Mouse (Mus musculus) megakaryocyte, adult 5-6 weeks (primary cell): Measurements from ENCODE around the gene Acnat2. TPM values are rescaled to one million over a fixed set of nuclear protein-coding genes. Genes with fewer than 3 reads are reported as not detected.
"Not testable (repeated sequence)": the region's sequence is repeated elsewhere in the genome, so short reads cannot be mapped to it uniquely, and the experiment has no call there.

ENCODE experiments used
- ATAC-seq: 2 replicates; pipeline ENCODE4 v1.8.0; 2016; ENCODE audit warnings: mild to moderate bottlenecking, inconsistent platforms; ENCODE audit not compliant: poor library complexity, severe bottlenecking
- total RNA-seq, 2 experiments: library from RNA; stranded (forward) in 1 of 2; stranded (reverse) in 1 of 2; fragments of 153-499, 151-499 nt in 1 of 2; fragments of 221-1000, 200-1000 nt in 1 of 2; gene quantifications; 2 replicates each; pipeline versions ENCODE4 v1.2.3 to v1.2.4; 2015 to 2017

The Acnat2 gene
- not detected in 2 replicates for total RNA-seq (2015)
- not detected in 2 replicates for total RNA-seq (2017)

DNA sequence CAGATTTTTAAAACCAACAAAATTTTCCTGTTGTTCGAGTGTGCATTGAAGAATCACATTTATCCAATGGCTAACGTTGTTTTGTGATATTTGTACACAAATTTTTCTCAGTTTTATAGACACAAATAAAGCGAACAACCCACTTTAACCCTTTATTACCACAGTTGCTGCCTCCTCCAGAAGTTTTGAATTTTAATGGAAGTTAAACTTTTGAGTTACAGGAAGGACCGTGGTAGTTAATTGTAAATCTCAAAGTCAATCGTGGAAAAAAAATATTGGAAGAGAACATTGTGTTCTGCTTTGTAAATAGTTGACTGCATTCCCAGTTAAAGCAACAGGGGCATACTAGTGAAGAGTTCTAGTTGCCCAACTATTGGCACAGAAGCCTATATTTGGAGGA is at the start of gene Acnat2:
TSS of gene Acnat2 (minus strand) at position 195 of the 400 bp plus-strand sequence.
- ATAC-seq, result not testable (repeated sequence)

DNA sequence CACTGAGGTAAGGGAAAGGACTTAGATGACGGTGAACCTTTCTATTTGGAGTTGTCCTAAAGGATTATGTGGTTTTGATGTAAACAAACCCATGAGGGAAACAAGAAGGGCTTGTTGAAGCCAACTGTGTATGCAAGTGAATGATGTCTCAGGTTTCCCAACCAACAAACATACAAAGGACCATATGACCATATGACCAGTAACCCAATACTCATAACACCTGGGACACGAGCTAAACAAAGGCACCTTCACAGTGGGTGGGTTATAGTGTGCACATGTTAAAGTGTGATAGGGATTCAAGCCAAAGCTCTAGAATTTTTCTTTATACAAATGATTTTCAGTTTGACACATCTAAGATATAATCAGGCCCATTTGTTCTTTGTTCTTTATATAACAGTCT is 48.2 kb upstream of the Acnat2 start:
- ATAC-seq, result no peak

DNA sequence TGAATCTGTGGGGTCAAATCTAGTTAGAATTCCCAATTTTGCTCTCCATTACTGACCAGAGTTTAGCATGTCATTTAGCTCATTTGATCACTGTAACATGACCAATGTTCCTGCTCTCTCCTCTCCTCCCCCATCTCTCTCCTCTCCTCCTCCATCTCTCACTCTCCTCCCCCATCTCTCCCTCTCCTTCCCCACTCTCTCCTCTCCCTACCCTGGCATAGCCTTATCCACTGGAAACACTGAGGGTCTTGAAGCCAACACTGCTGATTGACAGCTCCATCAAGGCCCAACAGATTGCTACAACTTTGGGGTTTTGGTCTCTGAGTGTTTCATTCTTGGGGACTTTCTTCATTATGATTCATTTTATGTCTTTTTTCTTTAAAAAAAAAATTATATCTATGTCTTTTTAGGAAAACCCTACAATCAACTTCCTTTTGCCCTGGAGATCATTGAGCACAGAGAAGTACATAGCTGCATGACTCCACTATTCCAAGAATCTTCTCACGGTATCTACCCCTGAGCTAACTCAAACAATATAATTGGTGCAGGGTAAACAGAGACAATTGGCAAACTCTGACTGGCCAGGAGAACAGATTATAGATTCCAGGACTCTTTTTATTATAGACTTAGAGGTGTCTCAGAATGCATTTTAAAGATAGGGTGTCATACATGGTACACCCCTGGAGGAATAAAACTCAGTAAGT is 44.0 kb upstream of the Acnat2 start:
- ATAC-seq, result no peak

DNA sequence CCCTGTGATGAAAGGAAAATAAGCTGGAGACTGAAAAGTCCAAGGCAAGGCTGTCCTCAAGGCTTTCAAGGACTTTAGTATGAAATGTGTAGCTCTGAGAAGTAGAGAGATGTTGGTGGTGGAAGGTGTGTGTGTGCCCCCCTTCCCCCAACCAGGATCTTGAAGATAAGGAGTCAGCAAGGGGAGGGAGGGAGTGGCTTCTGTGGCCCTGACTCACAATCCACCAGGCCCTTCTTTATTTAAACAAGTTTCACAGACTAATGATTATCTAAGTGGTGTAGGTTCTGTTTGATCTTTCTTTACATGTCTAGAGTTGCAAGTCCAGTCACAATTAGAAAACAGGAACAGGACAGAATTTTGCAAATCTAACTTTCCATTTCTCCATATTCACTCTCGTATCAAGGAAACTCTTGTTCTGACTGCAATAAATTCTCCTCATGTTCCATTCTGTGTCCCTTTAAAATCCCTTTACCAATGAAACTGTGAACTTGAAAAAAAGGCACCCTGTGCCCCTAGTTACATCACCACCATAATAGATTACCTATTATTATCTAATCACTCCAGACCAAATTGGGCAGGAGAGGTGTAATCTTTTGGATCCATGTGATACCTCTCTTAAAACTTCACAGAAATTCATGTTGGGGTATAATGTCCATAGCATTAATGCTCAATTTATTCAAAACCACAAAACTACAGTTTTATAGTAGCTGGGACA is 43.3 kb upstream of the Acnat2 start:
- not testable (repeated sequence) for ATAC-seq

DNA sequence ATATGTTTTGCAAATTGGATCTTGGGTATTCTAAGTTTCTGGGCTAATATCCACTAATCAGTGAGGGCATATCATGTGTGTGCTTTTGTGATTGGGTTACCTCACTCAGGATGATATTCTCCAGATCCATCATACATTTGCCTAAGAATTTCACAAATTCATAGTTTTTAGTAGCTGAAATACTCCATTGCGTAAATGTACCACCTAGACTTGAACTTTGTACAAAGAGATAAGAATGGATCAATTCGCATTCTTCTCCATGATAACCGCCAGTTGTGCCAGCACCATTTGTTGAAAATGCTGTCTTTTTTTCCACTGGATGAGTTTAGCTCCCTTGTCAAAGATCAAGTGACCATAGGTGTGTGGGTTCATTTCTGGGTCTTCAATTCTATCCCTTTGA is 29.0 kb upstream of the Acnat2 start:
- not testable (repeated sequence) for ATAC-seq

DNA sequence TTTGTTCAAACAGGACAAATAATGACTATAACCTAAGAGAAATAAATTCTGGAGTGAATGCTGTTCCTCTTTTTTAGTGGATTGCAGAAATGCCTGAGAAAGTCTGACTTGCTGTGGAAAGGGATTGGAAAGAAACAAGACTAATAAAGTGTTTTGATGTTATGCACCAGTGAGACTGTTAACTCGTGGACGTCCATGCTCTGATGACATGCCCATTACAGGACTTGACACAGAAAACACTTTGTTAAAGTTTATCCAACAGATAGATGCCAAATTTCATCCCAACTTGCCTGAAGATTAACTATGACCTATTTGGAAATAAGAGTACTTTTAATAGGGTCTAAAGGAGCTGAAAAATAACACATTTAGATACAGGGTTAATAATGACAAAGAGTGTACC is 2.2 kb upstream of the Acnat2 start:
- ATAC-seq, result not testable (repeated sequence)

DNA sequence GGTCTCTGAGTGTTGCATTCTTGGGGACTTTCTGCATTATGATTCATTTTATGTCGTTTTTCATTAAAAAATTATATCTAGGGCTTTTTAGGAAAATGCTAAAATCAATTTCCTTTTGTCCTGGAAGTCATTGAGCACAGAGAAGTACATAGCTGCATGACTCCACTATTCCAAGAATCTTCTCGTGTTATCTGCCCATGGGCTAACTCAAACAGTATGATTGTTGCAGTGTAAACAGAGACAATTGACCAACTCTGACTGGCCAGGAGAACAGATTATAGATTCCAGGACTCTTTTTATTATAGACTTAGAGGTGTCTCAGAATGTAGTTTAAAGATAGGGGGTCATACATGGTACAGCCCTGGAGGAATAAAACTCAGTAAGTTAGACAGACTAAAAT is 21.1 kb downstream of the Acnat2 start:
- no peak for ATAC-seq

DNA sequence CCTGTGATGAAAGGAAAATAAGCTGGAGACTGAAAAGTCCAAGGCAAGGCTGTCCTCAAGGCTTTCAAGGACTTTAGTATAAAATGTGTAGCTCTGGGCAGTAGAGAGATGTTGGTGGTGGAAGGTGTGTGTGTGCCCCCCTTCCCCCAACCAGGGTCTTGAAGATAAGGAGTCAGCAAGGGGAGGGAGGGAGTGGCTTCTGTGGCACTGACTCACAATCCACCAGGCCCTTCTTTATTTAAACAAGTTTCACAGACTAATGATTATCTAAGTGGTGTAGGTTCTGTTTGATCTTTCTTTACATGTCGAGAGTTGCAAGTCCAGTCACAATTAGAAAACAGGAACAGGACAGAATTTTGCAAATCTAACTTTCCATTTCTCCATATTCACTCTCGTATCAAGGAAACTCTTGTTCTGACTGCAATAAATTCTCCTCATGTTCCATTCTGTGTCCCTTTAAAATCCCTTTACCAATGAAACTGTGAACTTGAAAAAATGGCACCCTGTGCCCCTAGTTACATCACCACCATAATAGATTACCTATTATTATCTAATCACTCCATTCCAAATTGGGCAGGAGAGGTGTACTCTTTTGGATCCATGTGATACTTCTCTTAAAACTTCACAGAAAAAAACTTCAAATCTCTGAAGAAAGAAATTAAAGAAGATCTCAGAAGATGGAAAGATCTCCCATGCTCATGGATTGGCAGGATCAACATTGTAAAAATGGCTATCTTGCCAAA is 24.2 kb downstream of the Acnat2 start:
- ATAC-seq, result not testable (repeated sequence)

DNA sequence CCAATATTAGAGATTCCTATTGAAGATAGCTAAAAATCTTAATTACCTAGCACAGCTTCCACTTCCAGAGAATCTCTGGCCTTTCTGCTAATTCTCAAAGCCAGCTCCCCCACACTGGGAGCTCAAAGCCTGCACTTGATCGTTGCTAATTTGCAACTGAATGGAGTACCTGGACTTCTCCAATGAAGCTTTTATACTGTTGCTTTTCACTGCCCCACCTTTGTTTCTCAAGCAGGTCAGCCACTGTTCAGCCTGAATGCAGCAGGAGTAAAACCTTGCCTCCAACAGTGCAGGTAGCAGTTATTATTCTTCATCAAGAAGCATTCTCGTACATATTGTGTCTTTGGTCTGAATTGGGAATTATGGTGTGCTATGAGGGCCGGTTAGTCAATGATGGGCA is 39.9 kb downstream of the Acnat2 start:
- ATAC-seq, result not testable (repeated sequence)

DNA sequence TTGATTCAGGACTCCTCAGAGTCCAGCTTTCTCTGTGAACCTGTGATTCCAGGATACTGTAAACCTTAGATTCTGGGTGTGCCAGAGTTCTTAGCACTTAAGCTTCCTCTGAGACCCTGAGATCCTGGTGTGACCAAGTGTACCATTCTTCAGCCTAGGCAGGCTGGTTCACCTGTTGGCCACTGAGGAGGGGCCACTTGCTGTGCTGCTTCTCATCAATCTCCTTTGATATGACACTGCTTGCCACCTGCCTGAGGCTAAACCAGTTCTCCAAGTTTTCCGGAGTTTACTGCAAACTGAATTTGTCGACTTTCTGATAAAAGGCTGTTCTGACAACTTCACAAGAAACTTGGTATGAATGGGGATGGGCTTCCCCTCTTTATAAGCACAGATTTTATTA is 50.9 kb downstream of the Acnat2 start:
- ATAC-seq, result no peak

DNA sequence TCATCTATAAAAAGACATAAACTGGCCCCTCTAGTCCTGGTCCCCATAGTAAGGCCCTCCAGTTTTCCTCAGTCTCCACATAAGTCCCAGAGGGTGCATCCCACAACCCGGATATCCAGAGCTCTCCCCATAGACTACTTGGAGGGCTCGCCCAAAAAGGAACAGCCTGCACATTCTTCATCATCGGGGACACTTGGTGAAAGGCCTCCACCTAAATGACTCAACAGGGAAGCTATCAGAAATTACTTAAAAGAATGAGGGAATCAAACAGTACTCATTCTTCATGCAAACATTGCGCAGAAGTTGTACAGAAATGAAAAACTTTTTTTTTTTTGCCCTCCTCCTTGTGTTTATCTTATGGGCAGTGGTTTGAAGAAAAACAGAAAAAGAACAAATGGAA is 57.5 kb downstream of the Acnat2 start:
- ATAC-seq, result no peak

DNA sequence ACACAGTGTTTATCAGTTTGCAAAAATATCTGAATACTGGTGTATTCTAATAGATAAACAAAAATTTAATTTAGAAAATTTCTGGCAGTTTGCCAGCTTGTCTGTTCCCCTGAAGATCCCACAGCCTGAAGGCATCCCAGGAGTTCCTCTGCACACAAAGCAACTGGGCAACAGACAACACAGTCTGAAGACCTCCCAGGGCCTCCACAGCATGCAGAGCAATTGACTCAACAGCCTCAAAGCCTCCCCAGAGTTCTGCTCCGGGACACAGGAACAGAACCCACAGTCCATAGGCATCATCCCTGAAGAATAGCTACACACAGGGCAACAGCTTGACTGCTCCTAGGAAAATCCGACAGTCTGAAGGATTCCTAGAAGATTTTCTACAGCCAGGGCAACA is 59.3 kb downstream of the Acnat2 start:
- no peak for ATAC-seq

DNA sequence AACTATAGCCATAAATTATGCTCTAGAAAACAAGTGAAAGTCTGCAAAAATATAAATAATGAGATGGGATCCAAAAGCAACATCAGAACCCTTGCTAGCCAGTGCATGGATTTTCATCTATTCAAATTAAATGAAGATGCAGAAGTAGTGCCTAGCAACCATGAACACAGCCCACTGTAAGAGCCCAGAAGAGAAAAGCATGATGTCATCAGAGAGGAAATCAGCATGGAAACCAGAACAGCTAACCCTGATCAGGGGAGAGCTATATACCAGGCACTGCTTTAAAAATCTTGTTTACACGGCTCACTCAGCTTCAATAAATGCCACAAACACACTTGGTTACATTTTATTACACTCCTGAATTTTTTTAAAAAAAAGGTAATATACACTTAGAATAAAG is 60.0 kb downstream of the Acnat2 start:
- ATAC-seq, result not testable (repeated sequence)

DNA sequence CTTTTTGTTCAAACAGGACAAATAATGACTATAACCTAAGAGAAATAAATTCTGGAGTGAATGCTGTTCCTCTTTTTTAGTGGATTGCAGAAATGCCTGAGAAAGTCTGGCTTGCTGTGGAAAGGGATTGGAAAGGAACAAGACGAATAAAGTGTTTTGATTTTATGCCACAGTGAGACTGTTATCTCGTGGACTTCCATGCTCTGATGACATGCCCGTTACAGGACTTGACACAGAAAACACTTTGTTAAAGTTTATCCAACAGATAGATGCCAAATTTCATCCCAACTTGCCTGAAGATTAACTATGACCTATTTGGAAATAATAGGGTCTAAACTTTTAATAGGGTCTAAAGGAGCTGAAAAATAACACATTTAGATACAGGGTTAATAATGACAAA is 67.9 kb downstream of the Acnat2 start:
- not testable (repeated sequence) for ATAC-seq

DNA sequence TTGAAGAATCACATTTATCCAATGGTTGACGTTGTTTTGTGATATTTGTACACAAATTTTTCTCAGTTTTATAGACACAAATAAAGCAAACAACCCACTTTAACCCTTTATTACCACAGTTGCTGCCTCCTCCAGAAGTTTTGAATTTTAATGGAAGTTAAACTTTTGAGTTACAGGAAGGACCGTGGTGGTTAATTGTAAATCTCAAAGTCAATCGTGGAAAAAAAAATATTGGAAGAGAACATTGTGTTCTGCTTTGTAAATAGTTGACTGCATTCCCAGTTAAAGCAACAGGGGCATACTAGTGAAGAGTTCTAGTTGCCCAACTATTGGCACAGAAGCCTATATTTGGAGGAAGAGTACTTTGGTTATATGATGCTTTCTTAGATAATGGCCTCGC is 70.0 kb downstream of the Acnat2 start:
- not testable (repeated sequence) for ATAC-seq

Other genes starting within 250 kb of the Acnat2 start
- not detected in 2 replicates for gene Acnat1, start 65.8 kb upstream of the Acnat2 start, total RNA-seq (2015)
- gene Acnat1, start 65.8 kb upstream of the Acnat2 start, total RNA-seq (2017), result 0.18 TPM in 1 of 2 replicates, not detected in the other
- gene Baat, start 98.4 kb upstream of the Acnat2 start, total RNA-seq (2015), result 0.14 TPM in 1 of 2 replicates, not detected in the other
- gene Baat, start 98.4 kb upstream of the Acnat2 start, total RNA-seq (2017), result not detected in 2 replicates
- 17.6 and 21.9 TPM in 2 replicates for gene Mrpl50, start 112.9 kb upstream of the Acnat2 start, total RNA-seq (2015)
- gene Mrpl50, start 112.9 kb upstream of the Acnat2 start, total RNA-seq (2017), result 13.4 and 17.7 TPM in 2 replicates
- gene Zfp189, start 113.0 kb upstream of the Acnat2 start, total RNA-seq (2015), result 2.1 and 2.3 TPM in 2 replicates
- 2.6 and 3.3 TPM in 2 replicates for gene Zfp189, start 113.0 kb upstream of the Acnat2 start, total RNA-seq (2017)
- not detected in 2 replicates for gene Aldob, start 141.4 kb upstream of the Acnat2 start, total RNA-seq (2015)
- not detected in 2 replicates for gene Aldob, start 141.4 kb upstream of the Acnat2 start, total RNA-seq (2017)
- not detected in 2 replicates for gene Tmem246, start 189.7 kb upstream of the Acnat2 start, total RNA-seq (2015)
- gene Tmem246, start 189.7 kb upstream of the Acnat2 start, total RNA-seq (2017), result not detected in 2 replicates
- 31.9 and 38.2 TPM in 2 replicates for gene Rnf20, start 223.9 kb upstream of the Acnat2 start, total RNA-seq (2015)
- gene Rnf20, start 223.9 kb upstream of the Acnat2 start, total RNA-seq (2017), result 107 and 137 TPM in 2 replicates